Mouse (Mus musculus) embryonic fibroblast, embryonic 13.5 days (primary cell): ENCODE measurements around the gene Prdx5. TPM values are rescaled to one million over a fixed set of nuclear protein-coding genes. Genes with fewer than 3 reads are reported as not detected.

Experiments
- H3K27ac ChIP-seq: 2 replicates; pipeline ENCODE4 v1.5.1; 2012; ENCODE audit warnings: low read length, control low read depth, inconsistent platforms; ENCODE audit not compliant: insufficient read depth
- H3K4me1 ChIP-seq: 2 replicates; pipeline ENCODE4 v1.6.1; 2011; ENCODE audit warnings: low read length; ENCODE audit not compliant: control insufficient read depth, insufficient read depth
- H3K4me3 ChIP-seq: 2 replicates; pipeline ENCODE4 v1.5.1; 2011; ENCODE audit warnings: mild to moderate bottlenecking, control low read depth, low read length; ENCODE audit not compliant: insufficient read depth
- CTCF ChIP-seq: IDR thresholded peaks from 2 replicates; pipeline ENCODE4 v1.5.1; 2011; ENCODE audit warnings: mild to moderate bottlenecking, control low read depth, low read length, moderate library complexity, borderline replicate concordance; ENCODE audit not compliant: insufficient read depth
- POLR2A ChIP-seq: IDR thresholded peaks from 2 replicates; pipeline ENCODE4 v1.6.1; 2011; ENCODE audit warnings: low read depth, mild to moderate bottlenecking, control low read depth, low read length, moderate library complexity
- polyA plus RNA-seq: library from polyadenylated mRNA; stranded (reverse); fragments of >200 nt; gene quantifications from 2 replicates; pipeline ENCODE4 v1.2.4, GENCODE M21; 2011; ENCODE audit warnings: low read depth; ENCODE audit not compliant: missing spikeins, insufficient read length

Gene Prdx5
- polyA plus RNA-seq, 1 experiment: 161 TPM

- Histone ChIP-seq H3K4me1 (peaks cover 11% of the 10 kb centered on the region; the same call in 1 of the 2 replicates), H3K4me3 (no peak overlapping the region), H3K27ac (no peak overlapping the region)
- TF ChIP-seq POLR2A (no peak), CTCF (no peak)
These were observed 9.5 kb upstream of the Prdx5 start for GRCm38 (mm10) chr19:6919431-6919830.

DNA sequence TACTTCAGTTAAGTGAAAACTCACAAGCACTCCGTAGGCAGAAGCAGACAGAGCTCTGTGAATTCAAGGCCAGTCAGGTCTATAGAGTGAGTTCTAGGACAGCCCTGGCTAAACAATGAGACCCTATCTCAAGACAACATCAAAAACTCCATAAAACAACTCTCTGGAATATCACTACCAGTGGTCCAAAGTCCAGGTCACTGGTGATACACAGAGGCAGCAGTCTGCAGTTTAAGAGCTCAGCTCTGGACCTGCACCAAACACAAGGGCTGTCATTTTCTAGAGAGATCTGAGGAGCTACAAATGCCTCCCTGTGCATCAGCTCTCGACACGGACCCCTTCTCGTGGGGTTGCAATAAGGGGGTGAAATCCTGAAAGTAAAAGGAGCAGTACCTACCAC is 8.4 kb upstream of the Prdx5 start:
- H3K4me1 ChIP-seq: peaks cover 11% of the 10 kb centered on the region; the same call in 1 of the 2 replicates
- TF ChIP-seq CTCF (no peak), POLR2A (no peak)
- H3K27ac ChIP-seq: no peak overlapping the region
- H3K4me3 ChIP-seq: no peak overlapping the region

- Histone ChIP-seq H3K4me1 (peaks cover 8% of the 10 kb centered on the region; the same call in 1 of the 2 replicates), H3K27ac (no peak overlapping the region)
These were observed 6.6 kb upstream of the Prdx5 start for GRCm38 (mm10) chr19:6916496-6916895.

GRCm38 (mm10) chr19:6915276-6915675 is 5.4 kb upstream of the Prdx5 start:
- TF ChIP-seq POLR2A: no peak
- no peak for TF ChIP-seq CTCF
- H3K4me1 ChIP-seq: peaks cover 5% of the 10 kb centered on the region; the same call in 1 of the 2 replicates
- H3K4me3 ChIP-seq: no peak overlapping the region
- H3K27ac ChIP-seq: no peak overlapping the region

More at GRCm38 (mm10) chr19:6916496-6916895, 6.6 kb upstream of the Prdx5 start:
- H3K4me3 ChIP-seq: no peak overlapping the region
- no peak for TF ChIP-seq POLR2A
- TF ChIP-seq CTCF: no peak

DNA sequence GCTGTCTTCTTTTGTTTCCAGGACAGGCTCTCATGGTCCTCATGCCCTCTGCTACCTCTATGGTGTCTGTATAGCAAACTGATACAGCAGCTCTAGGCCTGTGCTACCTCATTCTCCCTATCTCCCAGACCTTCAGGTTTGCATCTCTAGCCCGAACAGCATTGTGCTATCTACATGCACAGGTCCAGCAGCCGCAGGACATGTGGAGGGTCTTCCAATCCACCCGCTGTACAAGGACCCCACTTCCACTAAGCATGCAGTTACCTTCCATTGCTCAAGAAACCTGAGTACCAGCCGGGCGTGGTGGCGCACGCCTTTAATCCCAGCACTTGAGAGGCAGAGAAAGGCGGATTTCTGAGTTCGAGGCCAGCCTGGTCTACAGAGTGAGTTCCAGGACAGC is 4.6 kb upstream of the Prdx5 start:
- H3K4me3 ChIP-seq: no peak overlapping the region
- TF ChIP-seq CTCF (no peak), POLR2A (no peak)
- H3K27ac ChIP-seq: no peak overlapping the region
- peaks cover 2% of the 10 kb centered on the region; the same call in 1 of the 2 replicates for H3K4me1 ChIP-seq

- no peak overlapping the region for H3K27ac ChIP-seq
These were observed 4.1 kb upstream of the Prdx5 start for GRCm38 (mm10) chr19:6913991-6914390.

DNA sequence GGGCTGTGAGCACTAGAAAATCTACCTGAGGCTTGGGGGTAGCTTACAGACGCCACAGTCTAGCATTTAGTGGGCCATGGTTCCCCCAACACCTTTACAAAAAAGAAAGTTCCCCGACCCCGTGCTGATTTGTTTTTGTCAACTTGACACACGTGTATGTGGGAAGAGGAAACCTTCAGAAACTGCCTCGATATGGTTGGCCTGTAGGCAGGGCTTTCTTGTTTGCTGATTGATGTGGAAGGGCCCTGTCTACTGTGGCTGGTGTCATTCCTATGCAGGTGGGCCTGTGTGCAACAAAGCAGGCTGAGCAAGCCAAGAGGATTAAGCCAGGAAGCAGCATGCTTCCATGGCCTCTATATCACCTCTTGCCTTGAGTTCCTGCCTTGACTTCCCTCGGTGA is 3.1 kb upstream of the Prdx5 start:
- H3K27ac ChIP-seq: no peak overlapping the region
- no peak overlapping the region for H3K4me3 ChIP-seq
- no peak for TF ChIP-seq CTCF
- TF ChIP-seq POLR2A: no peak
- H3K4me1 ChIP-seq: no peaks in the 10 kb centered on the region; the same call in 1 of the 2 replicates

More at GRCm38 (mm10) chr19:6913991-6914390, 4.1 kb upstream of the Prdx5 start:
- TF ChIP-seq POLR2A (no peak), CTCF (no peak)
- no peak overlapping the region for H3K4me3 ChIP-seq
- no peaks in the 10 kb centered on the region; the same call in 1 of the 2 replicates for H3K4me1 ChIP-seq

DNA sequence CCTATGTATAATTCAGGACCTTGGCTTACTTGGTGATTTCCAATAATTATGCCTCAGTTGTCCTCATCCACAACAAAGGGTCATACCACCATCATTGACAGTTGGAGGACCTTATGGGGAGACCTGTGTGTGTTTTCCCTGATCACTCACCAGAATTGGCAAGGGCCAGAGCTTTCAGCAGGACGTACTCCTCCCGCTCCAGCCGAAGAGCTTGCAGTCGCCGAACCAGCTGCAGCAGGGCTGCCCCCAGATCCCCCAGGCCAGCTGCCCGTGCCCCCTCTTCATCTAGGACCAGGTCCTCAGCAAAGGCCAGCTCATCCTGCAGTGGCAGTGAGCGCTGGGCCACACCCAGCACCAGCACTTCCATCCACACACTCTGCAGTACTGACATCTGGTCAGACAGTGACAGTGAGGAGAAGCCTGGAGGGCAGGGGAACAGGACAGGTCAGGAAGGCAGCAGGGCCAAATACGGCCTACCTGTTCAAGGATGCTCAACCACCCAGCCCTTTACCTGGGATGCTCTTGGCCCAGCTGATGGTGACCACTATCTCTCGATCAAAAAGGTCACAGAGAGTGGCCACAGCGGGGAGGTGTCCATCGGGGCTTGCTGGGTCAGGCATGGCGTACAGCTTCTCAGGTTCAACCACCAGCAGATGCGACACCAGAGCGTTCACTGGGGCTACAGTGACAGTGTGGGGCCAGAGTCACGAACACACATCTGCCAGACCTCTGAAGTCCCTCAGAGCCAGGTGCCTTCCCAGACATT is 2.5 kb upstream of the Prdx5 start:
- Histone ChIP-seq H3K4me1 (no peaks in the 10 kb centered on the region; the same call in 1 of the 2 replicates), H3K4me3 (no peak overlapping the region), H3K27ac (no peak overlapping the region)
- TF ChIP-seq POLR2A (no peak), CTCF (no peak)

GRCm38 (mm10) chr19:6911101-6912074 is 1.5 kb upstream of the Prdx5 start:
- TF ChIP-seq CTCF (no peak), POLR2A (no peak)
- H3K27ac ChIP-seq: no peak overlapping the region

More at GRCm38 (mm10) chr19:6911101-6912074, 1.5 kb upstream of the Prdx5 start:
- H3K4me1 ChIP-seq: no peaks in the 10 kb centered on the region; the same call in 1 of the 2 replicates
- peak overlapping the region; percentile 67 for H3K4me3 ChIP-seq
